Mouse (Mus musculus) right cerebral cortex, postnatal 14 days (tissue): ENCODE data around the gene Immt.
A peak's percentile ranks its signal among the peaks of the same experiment; 100 is the strongest.
"Not testable (repeated sequence)": the region's sequence is repeated elsewhere in the genome, so short reads cannot be mapped to it uniquely, and the experiment has no call there.

ENCODE experiments used
- DNase-seq: peaks from one replicate; pipeline ENCODE4 v3.0.0; 2022

The Immt gene

GRCm38 (mm10) chr6:71830690-71831580 is at the start of gene Immt:
Gene Immt (plus strand): TSS chr6:71831331.
- DNase-seq: peak; percentile 98

DNA sequence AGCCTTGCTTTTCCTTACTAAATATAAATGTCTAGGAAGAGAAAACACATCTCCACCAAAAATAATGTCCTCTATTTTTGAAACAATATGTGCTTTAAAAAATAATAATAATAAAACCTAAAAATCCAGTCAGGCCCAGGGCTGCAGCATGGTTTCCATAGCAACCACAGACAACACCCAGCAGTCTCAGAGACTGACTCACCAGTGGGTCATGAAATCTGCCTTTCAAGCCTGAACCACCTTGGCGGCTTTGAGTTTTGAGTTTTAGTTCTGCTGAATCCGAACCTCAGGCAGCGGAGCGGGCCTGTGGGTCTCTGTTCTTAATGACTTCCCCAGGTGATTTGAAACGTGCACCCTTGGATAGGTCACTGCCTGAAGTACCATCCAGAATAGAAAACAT is 48.0 kb upstream of the Immt start:
- no peak for DNase-seq

DNA sequence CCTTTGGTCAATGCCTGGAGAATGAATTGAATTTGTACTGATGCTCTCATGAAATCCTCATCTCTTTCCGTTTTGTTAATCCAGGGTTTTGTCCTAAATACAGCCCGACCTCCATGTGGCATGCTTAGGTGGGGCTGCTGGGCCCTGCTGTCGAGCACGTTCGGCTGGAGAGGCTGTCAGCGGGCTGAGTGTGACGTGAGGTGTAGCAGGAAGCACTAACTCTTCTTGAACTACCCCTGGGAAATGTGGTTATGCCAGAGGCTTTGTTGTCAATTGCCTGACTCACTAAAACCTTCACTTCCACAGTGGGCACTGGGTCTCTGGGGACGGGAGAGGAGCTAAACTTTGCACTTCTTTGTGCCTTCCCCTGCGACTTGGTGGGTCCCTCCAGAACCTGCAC is 42.8 kb upstream of the Immt start:
- no peak for DNase-seq

DNA sequence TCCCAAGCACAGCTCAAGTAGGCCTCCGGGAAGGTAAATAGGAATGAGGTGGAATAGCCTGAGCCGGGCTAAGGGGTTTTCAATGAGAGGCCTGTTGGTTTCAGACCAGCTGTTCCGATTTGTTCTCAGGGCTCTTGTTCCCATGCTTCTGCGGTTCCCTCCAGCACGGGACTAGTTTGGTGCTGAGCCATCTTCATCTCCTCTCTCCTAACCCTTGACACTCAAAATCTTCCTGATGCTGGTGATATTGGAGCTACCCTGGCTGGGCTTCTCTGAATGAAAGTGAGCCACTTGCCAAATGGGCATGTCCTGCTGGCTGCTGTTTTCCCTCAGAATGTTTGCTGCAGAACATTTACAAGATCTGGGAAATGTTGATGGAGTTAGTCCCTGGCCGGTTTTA is 39.4 kb upstream of the Immt start:
- no peak for DNase-seq

DNA sequence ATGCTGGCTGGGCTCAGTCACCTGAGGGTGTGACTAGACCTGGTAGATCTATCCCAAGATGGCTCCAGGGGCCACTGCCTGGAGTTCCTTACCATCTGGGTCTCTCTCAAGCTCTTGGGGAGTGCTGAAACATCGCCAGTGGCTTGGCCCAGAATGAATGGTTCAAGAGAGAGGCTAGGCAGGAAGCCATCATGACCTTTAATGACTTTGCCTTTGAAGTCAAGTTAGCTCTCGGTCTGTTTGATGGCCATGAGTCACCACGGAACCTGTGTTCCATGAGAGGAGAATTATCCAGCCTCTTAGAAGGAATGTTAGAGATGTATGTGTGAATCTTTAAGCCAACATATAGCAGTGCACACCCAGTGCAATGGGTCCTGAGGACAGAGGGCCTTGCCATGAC is 31.7 kb upstream of the Immt start:
- DNase-seq: no peak

DNA sequence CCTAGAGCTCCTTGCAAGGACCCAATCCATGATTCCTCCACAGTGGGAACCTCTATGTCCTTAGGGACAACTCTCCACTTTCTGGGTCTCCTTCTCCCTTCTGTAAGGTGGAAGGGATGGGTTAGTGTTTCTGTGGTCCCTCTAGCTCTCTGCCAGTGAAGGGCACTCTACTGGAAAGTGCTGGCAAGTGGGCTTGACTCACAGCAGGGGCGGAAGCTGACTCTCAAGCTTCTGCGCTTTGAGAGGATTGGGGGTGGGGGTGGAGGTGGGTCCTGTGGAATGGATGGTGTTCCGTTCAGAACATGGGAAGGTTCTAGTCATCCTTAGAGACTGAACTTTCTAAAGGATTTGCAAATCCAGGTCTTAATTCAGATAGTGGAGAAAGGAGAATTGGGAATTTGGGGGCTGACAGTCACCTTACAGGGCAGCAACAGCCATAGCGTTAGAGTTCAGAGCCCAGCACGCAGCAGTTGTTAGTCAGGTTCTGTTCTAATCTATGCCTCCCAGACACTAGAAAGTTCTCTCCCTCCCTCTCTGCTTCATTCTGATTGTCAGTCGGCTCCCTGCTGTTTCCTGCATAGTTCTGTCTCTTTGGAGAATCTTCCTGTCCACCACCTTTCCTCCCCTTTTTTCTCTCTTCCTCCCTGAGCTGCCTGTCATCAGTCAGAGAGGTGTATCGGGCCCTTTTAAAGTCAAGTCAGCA is 30.0 kb upstream of the Immt start:
- DNase-seq: no peak

- peak; percentile 55 for DNase-seq
Measured at GRCm38 (mm10) chr6:71801714-71802094, 29.4 kb upstream of the Immt start.

DNA sequence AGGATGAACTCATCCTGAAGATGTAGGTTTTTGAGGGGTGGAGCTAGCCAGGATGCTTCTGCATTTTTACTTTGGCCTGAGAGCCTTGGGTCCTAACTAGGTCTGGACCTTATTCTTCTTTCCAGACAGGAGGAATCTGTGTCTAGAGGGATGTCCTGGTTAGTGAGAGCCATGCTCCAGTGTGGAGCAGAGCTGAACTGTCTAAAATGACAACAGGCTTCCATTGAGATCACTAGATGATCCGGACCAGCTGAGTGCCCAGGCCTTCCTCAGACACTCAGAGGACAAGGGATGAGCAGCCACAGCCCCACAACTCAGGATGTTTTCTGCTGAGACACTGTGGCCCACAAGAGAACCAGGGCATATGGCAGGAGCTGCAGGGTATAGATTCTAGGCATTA is 27.5 kb upstream of the Immt start:
- no peak for DNase-seq

DNA sequence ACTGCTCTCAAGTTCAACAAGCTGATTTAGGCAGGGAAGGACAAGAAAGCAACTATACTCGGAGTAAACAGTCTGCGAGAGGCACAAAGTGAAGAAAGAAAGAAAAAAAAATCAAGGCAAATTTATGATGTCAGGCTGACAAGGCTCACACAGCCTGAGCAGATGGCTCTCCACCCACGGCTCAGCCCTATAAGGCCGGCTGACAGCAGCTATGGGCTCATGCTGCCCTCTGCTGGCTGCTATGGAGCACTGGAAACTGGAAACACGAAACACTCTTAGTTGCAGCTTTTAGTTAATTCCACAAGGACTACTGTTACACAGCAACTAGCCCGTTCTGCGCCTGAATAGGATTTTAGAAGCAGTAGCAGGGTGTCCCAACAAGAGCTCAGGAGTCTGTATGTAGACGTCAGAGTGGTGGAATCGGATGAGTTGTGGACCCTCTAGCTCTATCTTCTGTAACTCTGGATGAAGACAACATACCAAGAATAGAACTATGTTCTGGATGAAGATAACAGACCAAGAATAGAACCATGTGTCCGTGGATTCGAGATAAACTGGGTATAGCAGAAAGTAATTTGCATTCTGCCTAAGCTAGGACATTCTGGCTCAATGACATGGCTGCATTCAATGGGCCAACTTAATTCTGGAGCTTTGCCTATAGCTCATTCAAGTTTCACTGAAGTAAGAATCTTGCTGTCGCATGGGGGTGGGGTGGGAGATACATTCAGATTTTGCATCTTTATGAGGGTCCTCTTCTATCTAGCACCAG is 26.9 kb upstream of the Immt start:
- DNase-seq: peak; percentile 78

DNA sequence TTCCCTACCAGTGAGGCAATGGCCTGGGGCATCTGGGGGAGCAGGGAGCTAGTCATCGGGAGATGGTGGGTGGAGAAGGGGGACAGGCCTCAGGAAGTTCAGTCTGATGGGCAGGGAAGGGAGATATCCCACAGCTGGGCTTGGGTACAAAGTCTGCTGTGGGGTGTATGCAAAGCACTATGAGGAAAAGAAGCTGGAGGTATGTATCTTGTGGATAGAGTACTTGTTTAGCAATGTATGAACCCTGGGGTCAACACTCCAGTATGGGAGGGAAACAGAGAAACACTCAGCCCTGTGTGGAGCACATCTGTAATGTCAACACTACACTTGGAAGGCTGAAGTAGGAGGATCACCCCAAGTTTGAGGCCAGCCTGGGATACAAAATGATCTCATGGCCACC is 24.4 kb upstream of the Immt start:
- no peak for DNase-seq

DNA sequence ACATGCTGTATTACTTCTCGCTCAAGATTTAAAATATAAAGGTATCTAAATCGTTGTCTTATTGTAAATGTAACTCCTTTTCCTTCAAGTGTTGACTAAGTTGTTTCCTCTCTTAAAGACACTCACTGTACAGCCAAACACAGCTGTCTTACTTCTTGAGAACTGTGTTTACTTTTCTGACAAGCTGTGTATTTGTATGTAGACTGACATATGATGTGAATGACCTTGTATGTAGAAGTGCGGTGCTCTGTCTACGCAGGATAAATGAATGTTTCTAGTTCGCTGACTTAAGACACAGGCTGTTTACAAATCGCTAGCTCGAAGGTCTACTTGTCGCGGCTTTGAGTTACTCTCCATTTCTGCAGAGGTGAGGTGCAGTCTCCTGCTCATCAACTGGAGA is 21.2 kb upstream of the Immt start:
- DNase-seq: no peak

GRCm38 (mm10) chr6:71812820-71813219 is 18.3 kb upstream of the Immt start:
- no peak for DNase-seq

- no peak for DNase-seq
Measured at GRCm38 (mm10) chr6:71819764-71820292, 11.3 kb upstream of the Immt start.

DNA sequence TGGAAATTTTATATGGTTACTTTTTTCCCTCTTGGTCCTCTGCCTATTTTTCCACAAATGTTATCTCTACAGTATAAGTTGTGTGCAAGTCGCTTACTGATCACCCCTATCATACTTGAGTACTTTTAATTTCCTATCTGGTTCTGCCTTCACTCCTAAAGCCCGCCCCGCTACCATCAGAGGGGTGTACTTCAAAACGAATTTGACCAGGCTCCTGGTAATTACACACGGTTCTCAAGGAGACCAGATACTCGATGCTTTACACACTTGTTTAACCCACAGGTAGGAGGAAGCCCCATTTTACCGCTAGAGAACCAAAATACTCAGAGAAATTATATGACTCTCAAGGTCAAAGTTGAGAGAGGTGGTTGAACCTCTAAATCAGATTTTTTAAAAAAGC is 8.0 kb upstream of the Immt start:
- DNase-seq: no peak

GRCm38 (mm10) chr6:71823488-71823887 is 7.6 kb upstream of the Immt start:
- DNase-seq: peak; percentile 84

DNA sequence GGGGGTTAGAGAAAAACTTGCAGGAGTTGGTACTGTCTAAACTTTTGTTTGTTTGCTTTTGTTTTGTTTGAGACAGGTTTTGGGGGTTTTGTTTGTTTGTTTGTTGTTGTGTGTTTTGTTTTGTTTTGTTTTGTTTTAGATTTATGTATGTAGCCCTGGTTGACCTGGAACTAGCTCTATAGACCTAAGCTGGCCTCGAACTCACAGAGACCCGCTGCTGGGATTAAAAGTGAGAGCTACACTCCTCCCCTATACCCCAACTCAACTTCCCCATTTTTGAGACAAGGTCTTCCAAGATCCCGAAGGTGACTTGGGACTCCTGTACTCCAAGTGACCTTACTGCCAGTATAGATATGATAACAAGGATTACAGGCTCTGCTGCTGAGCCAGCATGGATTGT is 7.2 kb upstream of the Immt start:
- DNase-seq: no peak

DNA sequence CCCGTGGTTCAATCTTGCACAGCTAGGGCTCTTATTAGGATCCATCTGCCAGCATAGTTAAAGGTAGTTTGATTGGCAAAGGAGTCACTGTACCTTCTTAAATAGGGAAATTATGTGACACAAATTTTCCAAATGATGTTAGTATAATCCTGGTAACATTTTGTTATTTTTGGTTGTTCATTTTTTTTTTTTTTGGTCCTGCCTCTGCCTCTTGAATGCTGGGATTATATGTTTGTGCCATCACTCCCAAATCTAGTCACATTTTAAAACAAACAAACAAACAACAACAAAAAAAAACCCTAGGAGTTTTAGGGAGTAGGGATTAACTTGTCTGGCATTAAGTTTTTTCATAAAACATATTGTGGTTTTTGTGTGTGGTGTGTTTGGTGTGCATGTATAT is 4.3 kb upstream of the Immt start, which contains the start of gene Mrpl35:
TSS of gene Mrpl35 (minus strand) at position 101 of the 400 bp plus-strand sequence.
- DNase-seq: no peak

GRCm38 (mm10) chr6:71829768-71830167 is 1.4 kb upstream of the Immt start:
- DNase-seq: no peak

GRCm38 (mm10) chr6:71831581-71831960 is 440 bp downstream of the Immt start:
- DNase-seq: peak; percentile 95

- DNase-seq: no peak
Measured at GRCm38 (mm10) chr6:71836811-71837210, 5.7 kb downstream of the Immt start.

GRCm38 (mm10) chr6:71839815-71840214 is 8.7 kb downstream of the Immt start:
- no peak for DNase-seq

GRCm38 (mm10) chr6:71840597-71841290 is 9.6 kb downstream of the Immt start:
- DNase-seq: no peak

GRCm38 (mm10) chr6:71846906-71847305 is 15.8 kb downstream of the Immt start:
- not testable (repeated sequence) for DNase-seq
